Mouse (Mus musculus) lung, postnatal 0 days (tissue): Measurements from ENCODE around the gene Flt1.

ENCODE experiments used
- CTCF ChIP-seq: IDR thresholded peaks from 2 replicates; pipeline ENCODE4 v1.5.1; 2016; ENCODE audit warnings: antibody characterized with exemption, mild to moderate bottlenecking
- EP300 ChIP-seq: IDR thresholded peaks from 2 replicates; pipeline ENCODE4 v1.6.1; 2016; ENCODE audit warnings: antibody characterized with exemption, mild to moderate bottlenecking, control low read depth

DNA sequence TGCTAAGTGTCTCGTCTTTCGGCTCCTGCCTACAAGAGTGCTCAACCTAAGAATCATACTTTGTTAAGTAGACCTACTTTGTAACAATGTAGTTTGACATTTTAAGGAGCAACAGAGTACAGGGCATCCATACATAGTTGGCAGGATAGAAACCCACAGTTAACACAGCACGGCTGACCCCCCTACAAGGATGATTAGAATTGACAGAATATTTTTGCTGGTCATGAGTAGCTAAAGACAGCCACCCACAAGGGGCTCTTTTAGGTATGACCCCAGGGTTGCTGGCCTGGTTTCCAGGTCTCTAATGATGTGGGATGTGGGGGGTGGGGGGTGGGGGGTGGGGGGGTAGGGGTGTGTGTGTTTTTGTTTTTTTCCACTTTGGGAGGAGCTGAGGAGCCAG is 89.1 kb downstream of the Flt1 start:
- TF ChIP-seq CTCF (no peak), EP300 (no peak)
